Mouse (Mus musculus) layer of hippocampus, postnatal 25 days (tissue): Measurements from ENCODE around the gene Ptpn14. TPM values are rescaled to one million over a fixed set of nuclear protein-coding genes. Genes with fewer than 3 reads are reported as not detected.
"Not testable (repeated sequence)": the region's sequence is repeated elsewhere in the genome, so short reads cannot be mapped to it uniquely, and the experiment has no call there.

ENCODE experiments used
- DNase-seq, 2 experiments: peaks; one replicate each; pipeline ENCODE4 v3.0.0; 2022; ENCODE audit warnings: mixed read lengths in 2 of 2, low spot score in 1 of 2; ENCODE audit errors: extremely low spot score in 1 of 2
- total RNA-seq, 2 experiments: library from RNA; stranded (reverse); gene quantifications; 2 replicates each; pipeline ENCODE4 v1.2.3; 2021

Ptpn14 gene
- total RNA-seq = 10 to 100 TPM; 11.8 to 13.9 TPM

GRCm38 (mm10) chr1:189727884-189728783 is at the start of gene Ptpn14:
Ptpn14 (plus strand) TSS chr1:189728268.
- DNase-seq = peak in 1 of 2 experiments; percentile 24

DNA sequence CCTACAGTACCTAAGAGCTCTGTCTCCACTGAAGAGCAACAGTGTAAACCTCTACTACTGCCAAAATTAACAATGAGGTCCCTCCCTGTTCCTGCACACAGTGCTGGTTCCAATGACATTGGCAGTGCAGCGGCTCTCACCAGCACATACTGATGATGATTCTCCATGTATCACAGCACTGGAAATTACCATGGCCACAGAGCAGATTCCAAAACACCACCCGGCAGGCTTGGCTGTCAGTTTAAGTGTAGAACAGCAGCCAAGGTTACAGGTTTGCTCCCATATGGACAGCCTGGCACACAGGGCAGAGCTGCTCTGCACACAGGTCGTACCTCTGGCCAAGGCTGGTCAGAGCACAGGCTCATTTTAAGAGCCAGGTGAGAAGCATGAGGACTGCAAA is 48.5 kb upstream of the Ptpn14 start:
- no peak for DNase-seq

GRCm38 (mm10) chr1:189684786-189685415 is 43.2 kb upstream of the Ptpn14 start:
- DNase-seq = no peak

DNA sequence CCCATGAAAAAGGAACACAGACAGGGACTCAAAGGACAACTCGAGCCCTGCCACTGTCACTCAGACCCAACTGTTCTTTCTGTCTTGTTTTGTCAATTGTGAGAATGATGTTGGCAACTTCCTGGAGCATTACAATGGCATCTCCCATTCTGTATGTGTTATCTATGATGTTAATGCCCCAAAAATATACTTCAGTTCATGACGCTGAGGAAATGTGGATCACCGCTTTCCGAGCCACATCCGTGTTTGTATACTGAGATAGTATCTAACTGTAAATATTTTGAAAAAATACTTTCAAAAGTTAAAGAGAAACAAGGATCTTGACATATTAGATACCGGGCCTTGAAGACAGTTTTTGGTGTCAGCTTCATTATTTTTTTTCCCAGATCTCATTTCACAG is 42.0 kb upstream of the Ptpn14 start:
- no peak for DNase-seq

GRCm38 (mm10) chr1:189687654-189688387 is 40.2 kb upstream of the Ptpn14 start, which contains the start of gene Cenpf:
Cenpf (minus strand) TSS chr1:189688086.
- DNase-seq = peak; percentile 86 to 87

GRCm38 (mm10) chr1:189688388-189688750 is 39.7 kb upstream of the Ptpn14 start:
- no peak for DNase-seq

- DNase-seq = no peak
Observed at GRCm38 (mm10) chr1:189689050-189689833, 38.8 kb upstream of the Ptpn14 start.

- not testable (repeated sequence) for DNase-seq
Observed at GRCm38 (mm10) chr1:189692442-189692841, 35.6 kb upstream of the Ptpn14 start.

DNA sequence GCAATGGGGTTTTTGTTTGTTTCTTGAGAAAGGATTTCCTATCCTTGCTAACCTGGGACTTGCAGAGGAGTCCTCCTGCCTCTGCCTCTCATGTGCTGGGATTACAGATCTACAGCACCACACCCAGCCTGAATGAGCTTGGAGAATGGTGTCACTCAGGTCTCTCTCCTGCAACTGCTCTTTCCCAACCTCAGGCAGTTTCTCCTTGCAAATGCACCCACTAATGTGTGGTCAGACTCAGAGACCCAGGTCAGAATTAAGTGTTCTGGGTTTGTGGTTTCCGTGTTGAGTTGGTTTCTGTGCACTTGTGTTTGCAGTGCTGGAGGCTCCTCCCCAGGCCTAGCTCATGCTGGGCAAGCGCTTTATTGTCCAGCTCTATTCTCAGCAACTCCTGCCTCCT is 33.7 kb upstream of the Ptpn14 start:
- DNase-seq = no peak

- no peak for DNase-seq
Observed at GRCm38 (mm10) chr1:189695321-189695720, 32.7 kb upstream of the Ptpn14 start.

- no peak for DNase-seq
Observed at GRCm38 (mm10) chr1:189698416-189698815, 29.7 kb upstream of the Ptpn14 start.

DNA sequence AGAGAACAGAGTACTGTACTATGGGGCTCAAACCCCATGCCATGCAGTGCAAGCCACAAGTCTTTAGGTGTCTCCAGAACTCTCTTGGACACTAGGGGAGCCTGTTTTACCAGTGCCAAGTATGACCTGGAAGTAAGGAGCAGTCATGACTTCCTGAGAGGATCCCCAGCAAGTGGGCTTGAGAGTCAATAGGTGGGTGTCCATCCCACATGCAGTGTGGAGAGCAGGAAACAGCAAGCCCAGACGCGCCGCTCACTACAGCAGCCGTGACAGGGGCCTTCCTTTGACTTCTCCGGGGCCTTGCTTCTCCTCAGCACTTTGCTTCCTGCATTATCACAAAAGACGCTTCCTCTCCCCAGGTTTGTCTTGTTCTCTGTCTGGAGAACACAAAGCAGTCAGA is 27.9 kb upstream of the Ptpn14 start:
- no peak for DNase-seq

DNA sequence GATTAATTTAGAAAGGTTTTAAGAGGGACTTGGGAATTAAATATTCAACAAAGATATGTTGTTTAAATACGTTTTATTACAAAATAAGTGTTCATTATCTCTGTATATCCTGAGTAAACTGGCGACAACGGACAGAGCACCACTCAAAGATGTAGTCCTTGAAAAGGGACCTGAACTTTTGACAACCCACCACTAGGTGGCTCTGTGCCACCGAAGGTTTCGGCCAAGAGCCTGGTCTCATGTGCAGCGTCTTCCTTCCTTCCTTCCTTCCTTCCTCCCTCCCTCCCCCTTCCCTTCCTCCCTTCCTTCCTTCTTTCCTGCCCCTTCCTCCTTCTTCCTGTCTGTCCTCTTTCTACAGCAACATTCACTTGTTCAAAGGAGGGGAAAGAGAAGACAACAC is 27.1 kb upstream of the Ptpn14 start:
- peak in 1 of 2 experiments; percentile 77 for DNase-seq

GRCm38 (mm10) chr1:189703156-189703555 is 24.9 kb upstream of the Ptpn14 start:
- no peak for DNase-seq

DNA sequence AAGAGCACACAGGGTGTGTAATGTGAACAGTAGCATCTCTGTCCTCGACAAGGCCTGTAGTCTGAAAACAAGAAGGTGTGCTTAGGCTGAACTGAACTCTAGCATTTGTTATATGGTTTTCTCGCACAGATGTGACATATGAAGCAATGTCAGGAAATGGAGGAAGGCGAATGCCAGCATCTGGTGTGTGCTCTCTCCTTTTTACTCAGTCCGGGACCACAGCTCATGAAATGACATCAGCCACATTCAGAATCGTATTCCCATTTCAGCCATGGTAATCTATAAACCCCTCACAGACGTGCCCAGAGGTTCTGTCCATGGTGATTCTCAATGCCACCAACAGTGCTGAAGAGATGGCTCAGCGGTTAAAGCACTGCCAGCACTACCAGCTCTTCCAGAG is 24.5 kb upstream of the Ptpn14 start:
- no peak for DNase-seq

GRCm38 (mm10) chr1:189706040-189706645 is 21.9 kb upstream of the Ptpn14 start:
- no peak for DNase-seq

- no peak for DNase-seq
Observed at GRCm38 (mm10) chr1:189707014-189707413, 21.1 kb upstream of the Ptpn14 start.

DNA sequence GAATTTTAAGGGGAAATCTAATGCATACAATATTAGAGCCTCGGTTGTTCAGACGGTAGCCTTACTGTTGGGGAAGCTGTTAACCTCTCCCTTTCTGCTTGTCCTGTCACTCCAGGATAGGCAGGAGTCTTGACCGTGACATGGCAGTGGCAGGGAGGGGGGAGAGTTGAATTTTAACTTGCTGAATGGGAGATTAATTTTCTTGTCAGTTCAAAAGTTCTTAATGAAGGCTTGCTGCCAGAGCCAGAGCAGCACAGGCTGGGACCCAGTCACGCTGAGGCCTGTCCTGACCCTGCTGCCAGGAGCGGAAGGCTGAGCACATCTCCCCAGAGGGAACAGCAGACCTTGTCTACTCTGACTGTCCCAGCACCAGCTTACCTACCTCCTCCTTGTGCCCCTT is 20.6 kb upstream of the Ptpn14 start:
- no peak for DNase-seq

DNA sequence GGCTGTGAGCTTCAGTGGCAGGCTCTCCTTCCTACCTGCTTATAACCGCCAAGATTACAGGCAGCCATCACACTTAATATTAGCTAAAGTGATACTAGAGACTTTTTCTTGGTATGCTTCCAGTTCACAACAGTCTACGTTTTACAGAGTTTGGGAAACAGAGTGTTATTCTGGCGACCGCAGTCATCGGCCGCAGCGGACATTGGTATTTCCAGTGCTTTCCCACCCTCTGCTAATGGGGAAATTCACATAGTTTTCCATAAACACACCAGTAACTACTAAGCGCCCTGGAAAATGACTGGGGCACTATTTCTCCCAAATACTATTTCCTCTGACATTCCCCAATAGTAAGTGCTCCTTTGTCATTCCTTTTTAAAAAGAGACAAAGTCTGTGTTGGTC is 19.1 kb upstream of the Ptpn14 start:
- DNase-seq = no peak
